Mouse (Mus musculus) heart, embryonic 12.5 days (tissue): Measurements from ENCODE around the gene Anks1b. TPM values are rescaled to one million over a fixed set of nuclear protein-coding genes. Genes with fewer than 3 reads are reported as not detected.

ENCODE experiments used
- ATAC-seq: fragments of 200-750 bp; cut with Nextera tagmentation; 2 replicates; pipeline ENCODE4 v1.8.0; 2017; ENCODE audit warnings: moderate TSS enrichment, moderate library complexity; ENCODE audit not compliant: insufficient number of reproducible peaks, low FRiP score
- H3K27ac ChIP-seq: fragments of 300-500 bp; sonication (generic); 2 replicates; pipeline ENCODE4 v1.5.1; 2016; ENCODE audit warnings: mild to moderate bottlenecking, moderate library complexity; ENCODE audit not compliant: poor library complexity, severe bottlenecking
- H3K27me3 ChIP-seq: fragments of 300-500 bp; sonication (generic); replicated peaks from 2 replicates; pipeline ENCODE4 v1.6.1; 2016; ENCODE audit warnings: mild to moderate bottlenecking, moderate library complexity
- H3K36me3 ChIP-seq: fragments of 300-500 bp; sonication (generic); 2 replicates; pipeline ENCODE4 v1.6.1; 2016; ENCODE audit warnings: mild to moderate bottlenecking, moderate library complexity
- H3K4me1 ChIP-seq: fragments of 300-500 bp; sonication (generic); replicated peaks from 2 replicates; pipeline ENCODE4 v1.6.1; 2016; ENCODE audit warnings: mild to moderate bottlenecking
- H3K4me2 ChIP-seq: fragments of 300-500 bp; sonication (generic); 2 replicates; pipeline ENCODE4 v1.6.1; 2016; ENCODE audit warnings: mild to moderate bottlenecking, moderate library complexity
- H3K4me3 ChIP-seq: fragments of 300-500 bp; sonication (generic); 2 replicates; pipeline ENCODE4 v1.5.1; 2016; ENCODE audit warnings: mild to moderate bottlenecking
- H3K9ac ChIP-seq: fragments of 300-500 bp; sonication (generic); 2 replicates; pipeline ENCODE4 v1.6.1; 2016; ENCODE audit warnings: mild to moderate bottlenecking, moderate library complexity
- H3K9me3 ChIP-seq: fragments of 300-500 bp; sonication (generic); replicated peaks from 2 replicates; pipeline ENCODE4 v1.6.1; 2016; ENCODE audit warnings: mild to moderate bottlenecking, moderate library complexity
- WGBS: fragments of 180-500 bp; shearing (Covaris S2); methylation state at CpG from one replicate; pipeline ENCODE4 v1.1.7; 2016; 5-methylcytosine and 5-hydroxymethylcytosine counted together
- polyA plus RNA-seq: library from polyadenylated mRNA; unstranded; fragments of >200 nt; fragmentation: Nextera tagmentation; extraction: Ambion mirVana; gene quantifications from 2 replicates; pipeline ENCODE4 v1.2.1, GENCODE M21; 2016

Anks1b gene
- polyA plus RNA-seq, 1 experiment from 2014 or later, result 0.40 TPM

- H3K4me2 ChIP-seq, result no peak overlapping the region
- no peaks in the 10 kb centered on the region for H3K36me3 ChIP-seq
- 85% methylated on average over 4 of the region's 4 CpGs for WGBS
- H3K4me1 ChIP-seq, result no peaks in the 10 kb centered on the region
- H3K9me3 ChIP-seq, result no peaks in the 10 kb centered on the region
- ATAC-seq, result no peak
- no peak overlapping the region for H3K27ac ChIP-seq
- H3K4me3 ChIP-seq, result no peak overlapping the region
- no peaks in the 10 kb centered on the region for H3K27me3 ChIP-seq
- no peak overlapping the region for H3K9ac ChIP-seq
These were observed 101.1 kb downstream of the Anks1b start for GRCm38 (mm10) chr10:89974361-89974760.

GRCm38 (mm10) chr10:89975431-89975841 is 102.1 kb downstream of the Anks1b start:
- H3K36me3 ChIP-seq, result no peaks in the 10 kb centered on the region
- no peaks in the 10 kb centered on the region for H3K27me3 ChIP-seq
- no peak overlapping the region for H3K4me2 ChIP-seq

GRCm38 (mm10) chr10:89976577-89976976 is 103.3 kb downstream of the Anks1b start:
- ATAC-seq, result no peak

More at GRCm38 (mm10) chr10:89975431-89975841, 102.1 kb downstream of the Anks1b start:
- ATAC-seq, result no peak
- H3K9me3 ChIP-seq, result no peaks in the 10 kb centered on the region
- H3K9ac ChIP-seq, result no peak overlapping the region
- no peak overlapping the region for H3K27ac ChIP-seq
- WGBS, result 69% methylated on average over 3 of the region's 3 CpGs
- no peak overlapping the region for H3K4me3 ChIP-seq
- no peaks in the 10 kb centered on the region for H3K4me1 ChIP-seq

GRCm38 (mm10) chr10:89994171-89994570 is 120.9 kb downstream of the Anks1b start:
- no peak overlapping the region for H3K9ac ChIP-seq
- H3K27me3 ChIP-seq, result no peaks in the 10 kb centered on the region
- no peaks in the 10 kb centered on the region for H3K36me3 ChIP-seq
- no peak overlapping the region for H3K4me2 ChIP-seq
- WGBS, result 76% methylated on average over 5 of the region's 5 CpGs
- ATAC-seq, result no peak
- no peak overlapping the region for H3K4me3 ChIP-seq
- no peaks in the 10 kb centered on the region for H3K4me1 ChIP-seq
- H3K9me3 ChIP-seq, result no peaks in the 10 kb centered on the region
- H3K27ac ChIP-seq, result no peak overlapping the region

More at GRCm38 (mm10) chr10:89976577-89976976, 103.3 kb downstream of the Anks1b start:
- Histone ChIP-seq H3K9me3 (no peaks in the 10 kb centered on the region), H3K4me1 (no peaks in the 10 kb centered on the region), H3K4me3 (no peak overlapping the region), H3K36me3 (no peaks in the 10 kb centered on the region), H3K4me2 (no peak overlapping the region), H3K9ac (no peak overlapping the region), H3K27me3 (no peaks in the 10 kb centered on the region), H3K27ac (no peak overlapping the region)
- WGBS, result 80% methylated on average over 3 of the region's 3 CpGs

- no peaks in the 10 kb centered on the region for H3K4me1 ChIP-seq
- no peak overlapping the region for H3K27ac ChIP-seq
- H3K36me3 ChIP-seq, result no peaks in the 10 kb centered on the region
- ATAC-seq, result no peak
- WGBS, result 62% methylated on average over 6 of the region's 6 CpGs
- no peak overlapping the region for H3K9ac ChIP-seq
- no peaks in the 10 kb centered on the region for H3K9me3 ChIP-seq
- H3K4me3 ChIP-seq, result no peak overlapping the region
- H3K4me2 ChIP-seq, result no peak overlapping the region
- no peaks in the 10 kb centered on the region for H3K27me3 ChIP-seq
These were observed 122.5 kb downstream of the Anks1b start for GRCm38 (mm10) chr10:89995621-89996428.

GRCm38 (mm10) chr10:90003980-90004729 is 130.8 kb downstream of the Anks1b start:
- WGBS, result 79% methylated on average over 3 of the region's 3 CpGs
- no peak for ATAC-seq
- H3K27ac ChIP-seq, result no peak overlapping the region
- H3K9ac ChIP-seq, result no peak overlapping the region
- no peaks in the 10 kb centered on the region for H3K27me3 ChIP-seq
- no peak overlapping the region for H3K4me3 ChIP-seq
- no peak overlapping the region for H3K4me2 ChIP-seq
- H3K4me1 ChIP-seq, result no peaks in the 10 kb centered on the region
- no peaks in the 10 kb centered on the region for H3K36me3 ChIP-seq
- no peaks in the 10 kb centered on the region for H3K9me3 ChIP-seq

GRCm38 (mm10) chr10:90004882-90005281 is 131.6 kb downstream of the Anks1b start:
- ATAC-seq, result no peak
- no peak overlapping the region for H3K4me2 ChIP-seq
- no peak overlapping the region for H3K4me3 ChIP-seq
- H3K27me3 ChIP-seq, result no peaks in the 10 kb centered on the region
- H3K9ac ChIP-seq, result no peak overlapping the region
- WGBS, result 91% methylated on average over 9 of the region's 9 CpGs
- H3K36me3 ChIP-seq, result no peaks in the 10 kb centered on the region
- no peaks in the 10 kb centered on the region for H3K4me1 ChIP-seq
- H3K27ac ChIP-seq, result no peak overlapping the region
- H3K9me3 ChIP-seq, result no peaks in the 10 kb centered on the region

- H3K4me2 ChIP-seq, result no peak overlapping the region
- H3K4me1 ChIP-seq, result no peaks in the 10 kb centered on the region
- H3K9ac ChIP-seq, result no peak overlapping the region
- H3K4me3 ChIP-seq, result no peak overlapping the region
- H3K27ac ChIP-seq, result no peak overlapping the region
- 84% methylated on average over 14 of the region's 14 CpGs for WGBS
- no peaks in the 10 kb centered on the region for H3K36me3 ChIP-seq
- ATAC-seq, result no peak
- H3K27me3 ChIP-seq, result no peaks in the 10 kb centered on the region
- H3K9me3 ChIP-seq, result no peaks in the 10 kb centered on the region
These were observed 159.7 kb downstream of the Anks1b start for GRCm38 (mm10) chr10:90033037-90033436.

GRCm38 (mm10) chr10:90043287-90043686 is 170.0 kb downstream of the Anks1b start:
- no peak overlapping the region for H3K4me3 ChIP-seq
- H3K27me3 ChIP-seq, result no peaks in the 10 kb centered on the region
- H3K9me3 ChIP-seq, result no peaks in the 10 kb centered on the region
- WGBS, result 57% methylated on average over 5 of the region's 5 CpGs
- no peaks in the 10 kb centered on the region for H3K4me1 ChIP-seq
- H3K27ac ChIP-seq, result no peak overlapping the region
- no peak for ATAC-seq
- no peaks in the 10 kb centered on the region for H3K36me3 ChIP-seq
- no peak overlapping the region for H3K9ac ChIP-seq
- H3K4me2 ChIP-seq, result no peak overlapping the region

- no peak overlapping the region for H3K9ac ChIP-seq
- H3K4me1 ChIP-seq, result no peaks in the 10 kb centered on the region
- no peaks in the 10 kb centered on the region for H3K27me3 ChIP-seq
- WGBS, result 59% methylated on average over 2 of the region's 2 CpGs
- H3K9me3 ChIP-seq, result no peaks in the 10 kb centered on the region
- no peak overlapping the region for H3K4me3 ChIP-seq
- H3K4me2 ChIP-seq, result no peak overlapping the region
- H3K36me3 ChIP-seq, result no peaks in the 10 kb centered on the region
- no peak overlapping the region for H3K27ac ChIP-seq
- ATAC-seq, result no peak
These were observed 170.5 kb downstream of the Anks1b start for GRCm38 (mm10) chr10:90043773-90044172.

- 83% methylated on average over 8 of the region's 8 CpGs for WGBS
- no peak for ATAC-seq
These were observed 170.9 kb downstream of the Anks1b start for GRCm38 (mm10) chr10:90044229-90044628.

More at GRCm38 (mm10) chr10:90044229-90044628, 170.9 kb downstream of the Anks1b start:
- no peak overlapping the region for H3K4me2 ChIP-seq
- no peak overlapping the region for H3K9ac ChIP-seq
- H3K36me3 ChIP-seq, result no peaks in the 10 kb centered on the region
- no peak overlapping the region for H3K4me3 ChIP-seq
- H3K27ac ChIP-seq, result no peak overlapping the region
- H3K27me3 ChIP-seq, result no peaks in the 10 kb centered on the region
- no peaks in the 10 kb centered on the region for H3K4me1 ChIP-seq
- no peaks in the 10 kb centered on the region for H3K9me3 ChIP-seq
